Mouse (Mus musculus) embryo, embryonic 10 days (tissue): ENCODE data around the gene Rpl11.
"Not testable (repeated sequence)": the region's sequence is repeated elsewhere in the genome, so short reads cannot be mapped to it uniquely, and the experiment has no call there.

Experiments used
- DNase-seq: peaks from one replicate; pipeline ENCODE4 v3.0.0-alpha.2; 2015; ENCODE audit warnings: low spot score

The Rpl11 gene

DNA sequence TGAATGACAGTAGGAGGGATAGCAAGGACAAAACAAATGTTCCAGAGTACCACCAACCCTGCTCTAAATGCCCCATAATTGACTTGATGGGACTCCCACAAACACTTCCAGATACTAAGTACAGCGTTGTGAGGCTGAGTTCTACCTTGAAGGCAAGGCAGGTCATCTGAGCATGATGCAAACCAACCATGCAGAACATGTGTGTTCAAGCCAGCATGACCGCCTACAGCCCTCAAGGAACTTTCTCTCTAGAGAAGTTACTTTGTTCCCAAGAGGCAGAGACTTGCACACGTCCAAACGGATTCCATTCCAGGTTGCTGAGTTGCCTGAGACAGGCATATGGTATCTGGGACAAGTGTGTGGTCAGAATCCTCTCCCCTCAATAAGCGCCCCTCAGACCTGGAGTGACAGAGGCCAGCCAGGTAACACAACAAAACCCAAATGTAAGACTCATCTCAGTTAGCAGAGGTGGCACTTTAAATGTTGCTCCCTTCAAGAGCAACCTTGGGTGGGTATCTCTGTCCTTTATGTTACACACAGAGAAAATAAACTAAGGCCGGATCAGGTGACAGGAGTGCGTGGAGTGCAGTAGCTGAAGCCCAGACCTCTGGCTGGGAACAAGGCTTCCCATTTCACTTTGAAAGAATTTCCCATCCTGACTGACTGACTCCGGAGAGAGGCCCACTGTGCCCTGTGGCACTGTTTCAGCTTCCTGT is 25.7 kb downstream of the Rpl11 start:
- no peak for DNase-seq

DNA sequence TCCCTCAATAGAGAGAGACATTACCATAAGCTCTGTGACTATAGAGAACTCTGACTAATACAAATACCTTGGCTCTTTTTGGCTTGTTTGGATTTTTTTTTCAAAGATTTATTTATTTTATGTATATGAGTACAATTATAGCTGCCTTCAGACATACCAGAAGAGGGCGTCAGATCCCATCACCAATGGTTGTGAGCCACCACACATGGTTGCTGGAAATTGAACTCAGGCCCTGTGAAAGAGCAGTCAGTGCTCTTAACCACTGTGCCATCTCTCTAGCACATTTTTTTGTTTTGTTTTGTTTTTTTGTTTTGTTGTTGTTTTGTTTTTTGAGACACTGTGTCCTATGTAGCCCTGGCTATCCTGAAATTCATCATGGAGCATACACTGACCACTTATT is 27.9 kb downstream of the Rpl11 start:
- DNase-seq = no peak

DNA sequence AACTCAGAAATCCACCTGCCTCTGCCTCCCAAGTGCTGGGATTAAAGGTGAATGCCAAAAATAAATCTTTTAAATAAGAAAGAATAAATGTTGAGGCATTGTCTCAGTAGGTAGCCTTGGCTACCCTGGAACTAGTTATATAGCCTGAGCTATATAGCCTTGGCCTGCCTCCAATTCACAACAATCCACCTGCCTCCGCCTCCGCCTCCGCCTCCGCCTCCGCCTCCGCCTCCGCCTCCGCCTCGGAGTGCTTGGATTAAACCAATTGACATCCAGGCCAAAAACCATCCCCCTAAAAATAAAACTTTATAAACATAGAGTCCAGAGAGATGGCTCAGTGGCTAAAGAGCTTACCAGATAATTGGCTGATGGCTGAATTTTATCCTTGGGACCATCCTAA is 30.3 kb downstream of the Rpl11 start:
- DNase-seq = no peak

DNA sequence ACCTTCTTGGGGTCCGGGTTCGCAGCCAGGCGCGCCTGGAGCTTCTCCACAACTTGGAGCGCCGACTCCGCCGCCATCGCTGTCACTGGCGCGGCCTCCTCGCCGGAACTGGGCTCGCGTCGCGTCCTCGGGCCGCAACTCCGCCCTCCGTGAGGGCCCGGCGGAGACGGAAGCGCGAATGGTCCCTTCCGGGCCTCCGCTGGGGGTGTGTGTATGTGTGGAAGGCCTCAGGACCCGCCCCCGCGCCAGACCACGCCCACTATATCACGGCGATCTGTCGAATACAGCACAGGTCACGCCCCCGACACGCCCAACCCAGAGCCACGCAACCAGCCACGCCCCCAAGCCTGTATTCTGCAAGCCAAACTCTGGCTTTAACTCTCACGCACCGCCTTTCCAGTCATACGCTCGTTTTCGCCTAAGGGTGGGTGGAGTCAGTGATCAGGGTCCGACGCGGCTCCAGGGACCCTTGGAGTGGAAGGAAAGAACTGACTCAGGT is 31.6 kb downstream of the Rpl11 start, which contains the start of gene Eloa:
TSS of gene Eloa (minus strand) at position 215 of the 499 bp plus-strand sequence.
- DNase-seq = peak; percentile 99

DNA sequence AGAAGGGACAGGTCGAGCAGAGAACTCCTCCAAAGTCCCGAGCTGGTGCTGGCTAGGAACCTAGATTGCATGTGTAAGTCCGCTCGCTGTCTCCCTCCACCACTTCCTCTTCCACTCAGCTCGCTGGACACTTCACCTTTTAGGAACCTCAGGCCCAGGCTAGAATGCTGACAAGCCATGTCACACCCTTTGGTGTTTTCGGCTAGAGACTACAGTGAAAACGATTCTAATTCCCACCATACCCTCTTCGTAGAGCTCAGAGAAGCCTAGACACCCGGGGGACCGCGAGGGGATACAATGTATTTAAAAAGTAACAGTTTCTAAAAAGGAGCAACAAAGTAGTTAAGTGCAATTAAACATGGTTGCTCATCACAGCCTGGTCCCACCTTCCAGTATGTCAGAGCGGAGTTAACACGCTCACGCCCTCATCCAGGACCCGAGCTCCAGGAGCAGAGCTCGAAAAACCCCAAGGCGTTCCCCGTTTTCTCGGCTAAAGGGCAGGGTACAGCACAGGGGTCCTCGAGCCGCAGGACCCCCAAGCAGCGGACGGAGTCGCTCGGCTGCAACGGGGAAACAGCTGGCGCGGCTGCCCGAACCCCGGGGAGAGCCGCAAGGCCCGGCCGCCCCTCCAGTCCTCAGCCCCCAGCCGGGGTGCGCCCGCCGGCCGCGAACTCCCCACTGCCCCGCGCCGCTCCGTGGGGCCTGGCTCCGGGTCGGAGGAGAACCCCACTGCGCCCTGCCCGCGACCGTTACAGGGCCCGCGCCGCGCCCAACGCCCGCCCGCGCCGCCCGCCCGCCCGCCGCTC is 32.3 kb downstream of the Rpl11 start:
- peak; percentile 33 for DNase-seq

DNA sequence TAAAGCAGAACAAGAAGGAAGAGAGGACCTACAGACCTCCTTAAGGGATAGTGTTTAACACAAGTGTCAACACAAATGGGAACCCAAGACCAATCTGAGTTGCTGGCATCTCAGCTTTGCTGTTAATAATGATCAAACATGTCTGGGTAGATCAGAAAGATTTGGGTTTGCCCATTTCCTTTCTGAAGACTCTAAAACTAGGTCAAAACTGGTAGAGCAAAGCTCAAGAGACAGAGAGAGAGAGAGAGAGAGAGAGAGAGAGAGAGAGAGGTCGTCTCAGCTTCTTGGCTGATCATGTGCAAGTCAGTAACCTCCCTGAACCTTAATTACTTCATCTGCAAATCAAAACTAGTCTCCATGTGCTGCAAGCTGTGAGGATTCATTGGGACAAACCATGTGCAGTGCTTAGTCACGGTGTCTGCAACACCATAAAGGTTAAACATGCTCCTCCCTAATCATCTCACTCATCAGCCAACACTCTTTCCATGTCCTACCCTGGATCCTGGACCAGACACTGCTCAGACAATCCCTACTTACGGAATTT is 37.1 kb downstream of the Rpl11 start:
- DNase-seq = no peak

DNA sequence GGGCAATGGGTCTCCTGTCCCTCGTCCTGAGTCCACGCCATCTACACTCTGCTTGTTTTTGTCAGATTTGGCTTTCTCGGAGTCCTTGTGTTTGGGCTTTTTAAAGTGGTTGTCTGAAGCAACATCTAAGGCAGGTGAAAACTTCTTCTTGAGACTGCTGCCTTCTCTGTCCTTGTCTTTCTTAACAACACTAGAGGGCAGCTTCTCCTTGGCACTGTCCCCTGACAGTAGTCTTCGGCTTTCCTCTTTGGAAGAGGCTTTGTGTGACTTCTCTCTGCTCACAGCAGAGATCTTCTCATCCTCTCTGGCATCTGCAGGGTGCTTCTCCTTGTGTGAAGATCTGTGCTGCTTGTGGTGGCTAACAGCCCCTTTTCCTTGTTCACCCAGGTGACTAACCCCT is 42.6 kb downstream of the Rpl11 start:
- no peak for DNase-seq

DNA sequence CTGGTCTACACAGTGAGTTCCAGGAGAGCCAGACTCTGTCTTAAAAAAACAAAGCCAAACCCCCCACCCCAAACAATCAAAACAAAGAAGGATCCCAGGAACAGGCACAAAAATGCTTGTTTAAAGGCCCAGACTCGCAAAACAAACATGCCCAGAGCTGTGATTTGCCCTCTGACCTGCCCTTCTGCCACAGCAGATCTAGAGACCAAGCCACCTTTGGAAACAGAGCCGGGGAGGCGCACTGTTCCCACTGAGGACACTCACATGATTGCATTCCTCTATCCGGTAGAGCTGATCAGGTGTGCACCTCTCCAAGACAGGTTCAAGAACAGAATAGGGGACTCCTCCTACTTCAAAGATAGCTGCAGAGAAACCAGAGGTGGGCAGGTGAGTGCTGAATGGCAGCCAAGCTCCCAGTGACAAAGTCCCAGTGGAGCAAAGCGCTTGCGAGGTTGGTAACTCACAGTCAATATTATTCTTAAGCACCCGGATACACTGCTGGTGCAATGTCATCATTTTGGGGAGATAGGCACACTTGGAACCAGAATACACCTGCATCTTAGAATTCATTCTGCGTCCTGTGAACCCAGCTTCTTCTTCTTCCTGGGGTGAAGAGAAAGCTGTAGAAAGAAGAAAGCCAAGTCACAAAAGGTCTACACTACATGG is 44.3 kb downstream of the Rpl11 start:
- DNase-seq = no peak

DNA sequence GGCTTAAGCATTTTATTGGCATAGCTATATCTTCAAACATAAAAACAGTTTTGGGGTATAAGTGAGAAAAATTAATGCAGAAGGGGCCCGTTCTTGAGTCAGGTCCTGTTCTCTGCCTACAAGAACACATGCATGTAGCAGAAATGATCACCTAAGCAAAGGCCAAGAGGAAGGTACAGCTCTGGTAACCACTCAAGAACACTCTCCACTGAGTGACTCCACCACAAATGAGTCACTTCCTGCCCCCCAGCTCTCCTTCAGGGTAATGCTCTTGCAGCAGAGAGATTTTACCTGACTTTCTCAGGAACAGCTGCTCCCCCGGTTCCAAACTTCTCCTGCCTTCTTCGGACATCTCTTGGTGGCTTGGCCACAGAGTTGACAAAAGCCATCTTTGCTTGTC is 46.4 kb downstream of the Rpl11 start:
- no peak for DNase-seq

DNA sequence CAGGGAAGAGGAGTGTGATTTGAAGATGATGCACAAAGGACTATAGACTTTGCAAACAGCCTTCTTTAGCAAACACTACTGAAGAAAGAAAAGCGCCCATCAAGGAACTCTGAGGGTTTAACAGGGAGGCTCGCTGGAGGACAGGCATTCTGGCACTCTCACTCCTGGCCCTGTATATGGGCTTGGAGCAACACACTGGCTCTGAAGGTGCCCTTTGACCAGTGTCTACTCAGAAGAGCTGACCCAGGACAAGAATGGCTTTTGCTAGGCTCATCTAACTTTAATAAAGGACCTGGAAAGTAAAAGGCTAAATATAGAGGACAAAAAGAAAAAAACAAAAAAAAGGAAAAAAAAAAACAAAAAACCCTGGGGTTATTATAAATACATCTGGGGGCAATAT is 48.3 kb downstream of the Rpl11 start:
- DNase-seq = no peak

DNA sequence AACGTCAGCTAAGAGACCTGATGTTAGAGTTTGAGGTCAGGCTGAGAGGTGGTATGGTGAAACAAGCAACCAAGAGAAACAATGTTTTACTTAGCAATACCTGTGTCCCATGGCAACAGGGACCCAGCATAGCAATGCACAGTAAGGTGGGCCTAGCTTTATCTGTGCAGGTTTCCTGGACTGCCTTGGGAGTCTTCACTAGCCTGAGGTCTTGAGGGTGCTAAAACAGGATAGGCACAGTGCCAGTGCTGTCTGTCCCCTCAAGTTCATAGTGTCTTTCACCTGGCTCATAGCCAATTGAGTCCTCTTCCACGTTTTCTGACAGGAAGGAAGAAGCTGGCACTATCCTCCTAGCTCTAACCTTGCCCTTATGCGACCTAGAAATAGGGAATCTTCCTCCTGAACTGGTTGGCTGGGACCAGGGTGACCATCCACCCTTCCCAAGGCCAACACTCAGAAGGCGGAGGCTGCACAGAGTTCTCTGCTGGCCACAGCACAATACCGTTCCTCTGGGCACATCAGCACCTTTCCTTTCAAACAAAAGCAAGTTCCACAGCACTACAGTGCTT is 49.0 kb downstream of the Rpl11 start:
- no peak for DNase-seq

DNA sequence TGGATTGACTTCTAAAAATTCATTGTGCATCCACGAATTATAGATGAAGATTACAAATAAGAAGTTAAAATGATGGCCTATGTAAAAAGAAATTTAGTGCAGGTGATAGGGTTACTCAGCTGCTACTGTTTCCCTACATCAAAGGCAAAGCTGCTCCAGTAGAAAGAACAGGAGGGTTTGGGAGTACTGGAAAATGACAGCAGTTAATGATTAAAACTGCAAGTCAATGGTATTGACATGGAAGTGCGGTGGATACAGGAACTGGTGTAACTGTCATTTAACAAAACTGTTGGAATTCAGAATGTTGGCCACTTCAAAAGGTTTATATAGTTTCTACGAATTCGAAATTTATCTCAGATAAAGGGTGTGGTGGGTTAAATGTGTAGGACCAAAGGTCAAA is 58.1 kb downstream of the Rpl11 start:
- DNase-seq = no peak

DNA sequence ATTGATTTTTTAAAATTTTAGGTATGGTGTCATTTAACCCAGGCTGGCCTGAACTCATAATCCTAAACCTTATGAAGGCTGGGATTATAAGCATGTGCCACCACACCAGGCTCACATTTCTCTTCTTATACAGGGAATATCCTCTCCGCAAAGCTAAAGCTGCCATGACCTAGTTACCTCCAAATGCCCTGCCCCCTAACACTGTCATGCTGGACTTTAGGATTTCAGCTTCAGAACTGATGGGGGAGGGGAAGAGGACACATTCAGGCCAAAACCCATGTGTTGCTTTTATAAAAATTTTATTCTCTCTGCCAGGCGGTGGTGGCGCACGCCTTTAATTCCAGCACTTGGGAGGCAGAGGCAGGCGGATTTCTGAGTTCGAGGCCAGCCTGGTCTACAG is 59.3 kb downstream of the Rpl11 start:
- no peak for DNase-seq

DNA sequence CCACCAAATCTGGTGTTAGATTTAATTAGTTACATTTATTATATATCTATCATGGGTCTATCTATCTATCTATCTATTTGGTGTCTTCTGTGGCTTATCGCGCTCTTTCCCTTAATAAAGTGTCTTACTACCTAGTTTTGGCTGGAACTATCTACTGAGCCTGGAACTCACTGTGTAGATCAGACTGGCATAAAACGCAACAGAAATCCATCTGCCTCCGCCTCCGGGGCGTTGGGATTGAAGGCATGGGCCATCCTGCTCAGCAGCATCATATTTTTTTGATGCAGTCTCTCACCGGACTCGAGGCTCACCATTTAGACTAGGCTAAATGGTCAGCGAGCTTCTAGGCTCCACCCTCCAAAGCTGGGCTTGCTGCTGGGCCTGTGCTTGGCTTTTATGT is 65.5 kb downstream of the Rpl11 start:
- DNase-seq = no peak

DNA sequence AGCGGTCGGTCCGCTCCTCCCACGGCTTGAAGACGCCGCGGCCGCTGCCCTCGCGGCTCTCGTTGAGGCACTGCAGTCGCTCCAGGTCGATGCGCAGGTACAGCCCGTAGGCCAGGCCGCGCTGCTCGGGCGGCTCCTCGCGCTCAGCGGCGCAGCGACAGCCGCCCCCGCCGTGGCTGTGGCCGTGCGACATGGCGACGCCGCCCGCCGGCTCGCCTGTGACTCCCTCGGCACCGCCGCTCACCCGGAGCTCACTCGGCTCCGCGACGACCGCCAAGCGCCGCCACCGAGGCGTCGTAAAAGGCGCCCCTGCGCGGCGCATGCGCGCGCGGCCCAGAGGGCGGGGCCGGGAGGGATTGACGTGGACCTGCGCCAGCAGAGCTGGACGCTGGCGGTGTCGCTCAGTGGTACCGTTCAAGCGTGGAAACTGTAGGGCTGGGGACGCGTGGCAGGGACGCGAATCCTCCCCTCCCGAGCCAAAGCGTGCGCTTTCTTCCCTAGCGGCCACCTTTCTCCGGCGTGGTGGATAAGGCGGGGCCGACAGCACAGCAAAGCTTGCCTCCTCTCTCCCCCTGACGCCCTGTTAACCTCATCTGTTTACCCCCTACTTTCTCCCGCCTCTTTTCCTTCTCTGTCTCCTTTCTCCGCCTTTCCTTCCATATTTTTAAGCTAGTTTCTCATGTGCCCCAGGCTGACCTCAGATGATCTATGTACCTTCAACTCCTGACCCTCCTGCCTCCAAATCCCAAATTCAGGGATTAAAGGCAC is 66.1 kb downstream of the Rpl11 start, which contains the start of gene Pithd1:
TSS of gene Pithd1 (minus strand) at position 322 of the 768 bp plus-strand sequence.
- DNase-seq = peak; percentile 89

DNA sequence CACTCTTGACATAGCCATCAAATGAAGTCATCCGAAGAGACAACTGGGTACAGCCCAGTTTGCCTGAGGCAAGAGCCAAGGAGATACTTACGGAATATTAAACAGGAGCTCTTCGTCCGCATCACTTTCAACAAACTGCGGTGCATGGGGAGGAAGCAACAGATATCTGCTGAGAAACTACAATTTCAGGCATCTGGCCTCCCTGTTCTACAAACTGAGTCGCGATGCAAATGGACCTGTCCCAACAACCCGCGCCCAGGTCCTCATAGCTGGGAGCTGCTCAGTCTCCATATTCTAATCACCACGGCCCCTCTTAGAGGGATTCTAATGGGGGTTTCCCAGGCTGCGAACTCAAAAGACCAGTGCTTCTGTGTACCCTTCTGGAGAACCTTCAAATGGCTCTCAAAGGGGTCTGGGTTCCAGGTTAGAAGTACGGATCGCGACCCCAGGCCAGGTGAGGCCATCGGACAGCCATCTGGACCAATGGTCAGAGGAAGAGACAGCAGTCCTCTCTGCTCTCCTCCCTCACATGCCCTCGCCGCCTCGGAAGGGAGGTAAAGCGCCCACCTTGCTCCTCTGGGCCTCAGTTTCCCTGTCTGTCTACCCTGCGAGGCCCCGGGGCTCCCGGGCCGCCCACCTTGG is 66.8 kb downstream of the Rpl11 start:
- no peak for DNase-seq

DNA sequence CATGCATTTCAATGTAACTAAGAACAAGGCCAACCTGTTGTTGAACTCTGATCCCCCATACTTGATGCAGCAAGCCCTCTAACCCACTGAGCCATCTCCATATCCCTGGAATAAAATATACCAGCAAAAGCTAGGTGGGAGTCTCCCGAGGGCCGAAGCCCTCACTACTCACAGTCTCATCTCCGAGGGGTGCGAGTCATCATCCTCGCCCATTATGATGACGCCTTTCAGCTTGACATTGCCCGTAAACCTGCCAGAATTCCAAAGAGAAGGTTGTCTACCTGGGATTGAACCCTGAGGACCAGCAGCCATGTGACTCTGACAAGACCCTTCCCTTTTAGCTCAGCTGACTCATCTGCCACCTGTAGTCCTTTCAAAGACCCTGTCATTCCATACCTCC is 67.5 kb downstream of the Rpl11 start:
- no peak for DNase-seq

DNA sequence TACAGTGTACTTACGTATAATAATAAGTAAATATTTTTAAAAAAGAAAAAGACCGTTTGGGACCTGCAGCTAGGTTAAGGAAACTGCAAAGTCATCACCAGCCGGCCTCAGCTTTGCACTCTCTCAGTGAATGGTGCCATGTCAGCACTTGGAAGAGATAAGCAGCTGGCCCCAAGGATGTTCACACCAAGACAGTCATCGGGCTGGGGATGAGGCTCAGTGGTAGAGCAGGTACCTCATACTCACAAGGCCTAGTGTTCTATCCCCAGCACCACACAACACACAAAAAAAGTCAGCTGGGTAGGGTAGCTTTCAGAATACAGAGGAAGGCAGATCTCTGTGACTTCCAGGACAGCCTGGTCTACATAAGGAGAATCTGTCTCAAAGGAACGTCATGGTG is 68.0 kb downstream of the Rpl11 start:
- no peak for DNase-seq

DNA sequence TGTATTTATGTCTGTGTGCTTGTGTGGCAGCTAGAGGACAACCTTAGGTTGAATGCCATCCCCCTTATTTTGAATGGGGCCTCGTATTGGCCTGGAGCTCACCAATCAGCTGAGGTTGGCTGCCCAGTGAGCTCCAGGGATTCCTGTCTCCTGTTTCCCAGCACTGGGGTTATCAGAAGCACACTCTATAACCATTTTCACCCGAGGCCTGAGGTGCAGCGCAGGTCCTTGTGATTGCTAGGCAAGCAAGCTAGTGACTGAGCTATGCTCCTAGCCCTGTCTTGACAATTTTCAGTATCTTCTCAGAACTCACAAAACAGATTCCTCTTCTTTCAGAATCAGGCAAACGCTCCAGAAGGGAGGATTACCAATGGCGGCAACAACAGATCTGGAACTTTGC is 68.7 kb downstream of the Rpl11 start:
- no peak for DNase-seq

DNA sequence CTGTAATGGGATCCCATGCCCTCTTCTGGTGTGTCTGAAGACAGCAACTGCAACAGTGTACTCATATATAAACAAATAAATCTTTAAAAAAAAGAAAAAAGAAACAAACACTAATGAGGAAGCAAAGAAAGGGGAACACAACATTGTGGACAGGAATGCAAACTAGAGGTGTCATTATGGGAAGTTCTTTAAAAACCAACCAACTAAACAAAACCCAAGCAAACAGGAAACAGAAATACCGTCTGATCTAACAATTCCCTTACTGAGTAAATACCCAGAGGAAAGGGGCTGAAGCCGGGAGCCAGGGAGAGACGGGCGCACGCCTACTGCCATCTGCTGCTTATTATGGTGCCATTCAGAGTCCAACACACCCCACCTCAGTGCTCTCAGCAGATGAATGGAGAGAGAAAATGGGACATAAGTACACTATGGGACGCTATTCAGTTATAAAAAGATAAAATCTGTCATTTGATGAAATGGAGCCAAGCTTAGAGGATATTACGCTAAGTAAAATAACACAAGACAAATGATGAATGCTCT is 71.6 kb downstream of the Rpl11 start:
- no peak for DNase-seq

DNA sequence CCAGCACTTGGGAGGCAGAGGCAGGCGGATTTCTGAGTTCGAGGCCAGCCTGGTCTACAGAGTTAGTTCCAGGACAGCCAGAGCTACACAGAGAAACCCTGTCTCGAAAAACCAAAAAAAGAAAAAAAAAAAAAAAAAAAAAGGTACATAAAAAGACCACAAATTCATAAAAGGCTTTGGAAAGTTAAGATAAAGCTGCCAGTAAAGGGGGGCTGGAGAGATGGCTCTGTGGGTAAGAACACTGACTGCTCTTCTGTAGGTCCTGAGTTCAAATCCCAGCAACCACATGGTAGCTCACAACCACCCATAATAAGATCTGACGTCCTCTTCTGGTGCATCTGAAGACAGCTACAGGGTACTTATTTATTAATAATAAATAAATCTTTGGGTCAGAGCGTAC is 73.0 kb downstream of the Rpl11 start:
- not testable (repeated sequence) for DNase-seq
